Mouse (Mus musculus) lung, adult 2 months (tissue): ENCODE measurements around the gene Cyp2c54.

Source experiments
- CTCF ChIP-seq: fragments of 200-500 bp; IDR thresholded peaks from 2 replicates; pipeline ENCODE4 v1.5.1; 2011; ENCODE audit warnings: mild to moderate bottlenecking, low read length, control low read depth; ENCODE audit not compliant: insufficient read depth
- POLR2A ChIP-seq: fragments of 200-500 bp; IDR thresholded peaks from 2 replicates; pipeline ENCODE4 v1.6.1; 2011; ENCODE audit warnings: low read depth, mild to moderate bottlenecking, control low read depth, low read length, borderline replicate concordance; ENCODE audit errors: extremely low read depth

- TF ChIP-seq CTCF: no peak
- no peak for TF ChIP-seq POLR2A
Measured at GRCm38 (mm10) chr19:40073701-40074100, at the start of gene Cyp2c54.
